Mouse (Mus musculus): Measurements from ENCODE around the gene Col1a1. TPM values are rescaled to one million over a fixed set of nuclear protein-coding genes. Genes with fewer than 3 reads are reported as not detected.

Gene Col1a1
- total and polyA plus RNA-seq, 3 experiments = 0.11 to 0.13 TPM; not detected in 1

DNA sequence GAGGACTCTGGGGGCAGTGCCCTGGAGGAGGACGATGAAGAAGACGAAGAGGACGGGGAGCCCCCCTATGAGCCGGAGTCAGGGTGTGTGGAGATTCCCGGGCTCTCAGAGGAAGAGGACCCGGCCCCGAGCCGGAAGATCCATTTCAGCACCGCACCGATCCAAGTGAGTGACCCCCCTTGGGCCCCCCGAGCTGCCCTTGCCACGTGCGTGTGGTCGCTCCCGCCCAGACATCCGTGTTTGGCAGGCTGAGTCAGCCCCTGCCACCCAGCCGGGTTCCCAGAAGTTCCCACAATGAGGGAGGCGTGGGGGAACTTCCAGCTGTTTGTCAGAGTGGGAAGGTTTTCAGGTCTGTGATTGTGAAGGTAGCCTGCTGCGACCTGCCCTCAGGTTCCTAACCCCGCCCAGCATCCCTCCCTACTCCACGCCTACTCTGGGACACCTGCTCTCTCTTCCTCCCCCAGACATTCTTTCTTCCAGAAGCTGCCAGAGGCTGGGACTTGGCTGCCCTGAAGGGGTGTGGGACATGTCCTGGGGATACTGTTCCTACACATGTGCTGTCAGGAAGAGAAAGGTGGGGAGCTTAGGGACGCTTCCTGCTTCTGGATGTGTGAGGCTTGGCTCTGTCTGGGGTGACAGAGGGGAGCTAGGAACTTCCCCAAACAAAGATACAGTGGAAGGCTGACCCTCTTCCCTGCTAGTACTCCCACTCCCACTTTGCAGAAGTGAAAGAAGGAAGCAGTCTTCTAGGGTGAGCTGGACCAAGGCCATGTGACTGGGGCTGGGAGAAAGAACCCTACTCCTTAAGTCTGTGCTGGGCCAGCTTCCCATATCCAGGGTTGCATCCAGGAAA, 57.0 kb downstream of the Col1a1 start (continued):
- no peak for TF ChIP-seq PAX5 (IDR thresholded peaks at IDR 0.05; ENCODE audit: low read length)
- 0 out of 2 replicates have a peak, but pooled peaks have one; percentile 30 for TF ChIP-seq ELF1 (IDR thresholded peaks at IDR 0.05; ENCODE audit: low read depth, low read length)
- peak; percentile 4; the same call in 1 of the 2 replicates for TF ChIP-seq MXI1 (IDR thresholded peaks at IDR 0.05; ENCODE audit: low read depth, low read length)
- peak; percentile 40 for TF ChIP-seq USF1 (IDR thresholded peaks at IDR 0.05; ENCODE audit: low read depth, low read length)
- no peak for TF ChIP-seq ETS1 (conservative IDR thresholded peaks at IDR 0.05; ENCODE audit: low read depth, low read length)
- TF ChIP-seq USF2 (conservative IDR thresholded peaks at IDR 0.05; ENCODE audit: low read depth, low read length) = no peak
- TF ChIP-seq BHLHE40 (IDR thresholded peaks at IDR 0.05; ENCODE audit: low read depth, low read length) = peak; percentile 16; the same call in 1 of the 2 replicates
- TF ChIP-seq EP300 (IDR thresholded peaks at IDR 0.05; ENCODE audit: low read length) = peak; percentile 76
- no peak for TF ChIP-seq MAFK (IDR thresholded peaks at IDR 0.05; ENCODE audit: insufficient replicate concordance, low read length)
- TF ChIP-seq CTCF (conservative IDR thresholded peaks at IDR 0.05 in 1 of 2, IDR thresholded peaks at IDR 0.05 in 1 of 2; ENCODE audit: low read depth in 2 of 2, low read length in 2 of 2) = no peak
- TF ChIP-seq TBP (conservative IDR thresholded peaks at IDR 0.05; ENCODE audit: low read depth, low read length) = no peak
- TF ChIP-seq RAD21 (IDR thresholded peaks at IDR 0.05; ENCODE audit: low read depth, low read length) = no peak

DNA sequence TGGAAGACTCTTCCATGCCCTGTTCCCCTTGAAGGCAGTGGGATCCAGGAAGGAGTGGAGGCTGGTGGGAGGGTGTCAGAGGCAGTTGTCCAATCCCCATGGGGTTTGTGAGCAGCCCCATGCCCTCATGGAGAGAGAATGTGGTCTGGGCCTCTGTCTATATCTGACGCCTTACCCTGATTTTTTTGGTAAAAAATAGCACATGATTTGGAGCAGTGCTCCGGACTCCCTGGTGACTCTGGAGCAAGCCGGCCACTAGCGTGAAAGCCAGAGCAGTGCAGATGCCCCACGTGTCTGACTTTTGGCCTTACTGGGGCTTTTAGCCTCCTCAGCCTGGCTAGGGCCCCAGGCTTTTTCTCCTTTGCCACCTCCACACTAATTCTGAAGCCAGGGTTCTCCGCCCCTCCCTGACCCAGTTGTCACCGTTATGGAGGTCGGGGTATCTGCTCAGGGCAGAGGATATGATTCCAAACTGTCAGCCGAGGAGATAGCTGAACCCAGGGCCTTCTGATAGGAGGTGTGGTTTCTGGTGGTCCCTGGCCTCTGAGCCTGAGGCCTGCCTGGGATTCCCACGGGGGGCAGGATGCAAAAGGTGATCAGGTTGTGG, 58.3 kb downstream of the Col1a1 start:
- TF ChIP-seq PAX5 (IDR thresholded peaks at IDR 0.05; ENCODE audit: low read length) (no peak), CHD2 (IDR thresholded peaks at IDR 0.05; ENCODE audit: low read length) (no peak), ZC3H11A (IDR thresholded peaks at IDR 0.05; ENCODE audit: low read depth, low read length) (no peak)
- Histone ChIP-seq H3K4me3 (replicated peaks in 1 of 3; ENCODE audit: low read depth in 2 of 3, low read length in 2 of 3, poor library complexity in 1 of 3) (no peak overlapping the region), H3K79me2 (replicated peaks; ENCODE audit: control insufficient read depth, extremely low read depth, insufficient read depth, poor library complexity, severe bottlenecking) (0 out of 2 replicates have a peak, but pooled peaks cover 3% of the 10 kb centered on the region), H3K27ac (ENCODE audit: insufficient read depth, low read depth) (no peak overlapping the region), H3K27me3 (replicated peaks) (no peaks in the 10 kb centered on the region), H3K9ac (ENCODE audit: insufficient read depth, low read depth) (no peak overlapping the region), H3K9me3 (replicated peaks; ENCODE audit: low read length) (no peaks in the 10 kb centered on the region), H3K4me1 (ENCODE audit: control insufficient read depth in 1 of 2, insufficient read depth in 2 of 2) (peaks cover 25 to 50% of the 10 kb centered on the region in 2 experiments), H3K36me3 (replicated peaks in 1 of 2; ENCODE audit: control insufficient read depth in 1 of 2, insufficient read depth in 1 of 2, low read length in 1 of 2) (peaks cover 18 to 49% of the 10 kb centered on the region in 2 experiments), H3K4me2 (ENCODE audit: insufficient read depth, low read depth, poor library complexity, severe bottlenecking) (no peak overlapping the region)
- no peak for DNase-seq (ENCODE audit: extremely low read depth)
- dilution Hi-C loops (cut with MboI; ENCODE audit: extremely low pct_ligation_motif_present, extremely low pct_unique_long_range_greater_than_20kb, low sequenced_read_pairs) (no loop called here), in situ Hi-C loops (cut with MboI; ENCODE audit: low pct_ligation_motif_present, low pct_unique_long_range_greater_than_20kb, low sequenced_read_pairs) (no loop called here)
